Mouse (Mus musculus) CH12.LX (cell line): ENCODE results near the gene Nme1. TPM values are rescaled to one million over a fixed set of nuclear protein-coding genes. Genes with fewer than 3 reads are reported as not detected.

Experiments used
- DNase-seq: peaks from one replicate; pipeline ENCODE4 v3.0.0-alpha.2; 2013; ENCODE audit errors: extremely low read depth
- H3K27ac ChIP-seq: 2 replicates; pipeline ENCODE4 v1.5.1; 2012; ENCODE audit warnings: low read depth, mild to moderate bottlenecking, control low read depth, moderate library complexity; ENCODE audit not compliant: insufficient read depth
- H3K27me3 ChIP-seq: replicated peaks from 2 replicates; pipeline ENCODE3; 2012; ENCODE audit warnings: inconsistent platforms
- H3K36me3 ChIP-seq, 2 experiments: replicated peaks in 1 of 2; 2 replicates each; pipeline versions ENCODE3 to v1.6.1; 2012; ENCODE audit warnings: inconsistent platforms in 1 of 2, low read length in 1 of 2, mild to moderate bottlenecking in 1 of 2, mixed read lengths in 1 of 2, moderate library complexity in 1 of 2; ENCODE audit not compliant: control insufficient read depth in 1 of 2, insufficient read depth in 1 of 2
- H3K4me1 ChIP-seq, 2 experiments: 2 replicates each; pipeline ENCODE4 v1.6.1; 2012; ENCODE audit warnings: inconsistent platforms in 1 of 2, moderate library complexity in 1 of 2; ENCODE audit not compliant: insufficient read depth in 2 of 2, control insufficient read depth in 1 of 2
- H3K4me2 ChIP-seq: 2 replicates; pipeline ENCODE4 v1.6.1; 2012; ENCODE audit warnings: low read depth, mild to moderate bottlenecking, control low read depth; ENCODE audit not compliant: poor library complexity, insufficient read depth, severe bottlenecking
- H3K4me3 ChIP-seq, 3 experiments: fragments of 150-350 bp in 1 of 3; sonication (generic) in 1 of 3; replicated peaks in 1 of 3; 2 replicates each; pipeline versions ENCODE3 to v1.5.1; 2011 to 2012; ENCODE audit warnings: low read depth in 2 of 3, low read length in 2 of 3, mild to moderate bottlenecking in 2 of 3, moderate library complexity in 2 of 3, control low read depth in 1 of 3, improper control_type of control experiment in 1 of 3, inconsistent platforms in 1 of 3, mixed read lengths in 1 of 3; ENCODE audit not compliant: poor library complexity in 1 of 3
- H3K79me2 ChIP-seq: replicated peaks from 2 replicates; pipeline ENCODE4 v1.6.1; 2012; ENCODE audit warnings: mild to moderate bottlenecking, moderate library complexity; ENCODE audit not compliant: control insufficient read depth, poor library complexity, insufficient read depth, severe bottlenecking; ENCODE audit errors: extremely low read depth
- H3K9ac ChIP-seq: 2 replicates; pipeline ENCODE4 v1.6.1; 2012; ENCODE audit warnings: low read depth, mild to moderate bottlenecking, control low read depth, moderate library complexity; ENCODE audit not compliant: insufficient read depth
- H3K9me3 ChIP-seq: replicated peaks from 2 replicates; pipeline ENCODE3; 2012; ENCODE audit warnings: low read length, inconsistent platforms, mixed read lengths
- CHD1 ChIP-seq: IDR thresholded peaks from 2 replicates; pipeline ENCODE4 v1.6.1; 2012; ENCODE audit warnings: low read depth, low read length, improper control_type of control experiment, inconsistent platforms
- CHD2 ChIP-seq: IDR thresholded peaks from 2 replicates; pipeline ENCODE4 v1.6.1; 2011; ENCODE audit warnings: low read length, improper control_type of control experiment
- CTCF ChIP-seq, 2 experiments: IDR thresholded peaks in 1 of 2; conservative IDR thresholded peaks in 1 of 2; 2 replicates each; pipeline ENCODE4 v1.5.1; 2011 to 2012; ENCODE audit warnings: low read depth in 2 of 2, low read length in 2 of 2, improper control_type of control experiment in 1 of 2, inconsistent platforms in 1 of 2, mild to moderate bottlenecking in 1 of 2, moderate library complexity in 1 of 2
- E2F4 ChIP-seq: IDR thresholded peaks from 2 replicates; pipeline ENCODE4 v1.6.1; 2011; ENCODE audit warnings: low read depth, low read length, improper control_type of control experiment; ENCODE audit not compliant: insufficient replicate concordance
- ELF1 ChIP-seq: IDR thresholded peaks from 2 replicates; pipeline ENCODE4 v1.6.1; 2014; ENCODE audit warnings: low read depth, mild to moderate bottlenecking, inconsistent platforms, low read length, improper control_type of control experiment
- ETS1 ChIP-seq: conservative IDR thresholded peaks from 2 replicates; pipeline ENCODE4 v1.6.1; 2012; ENCODE audit warnings: low read depth, mild to moderate bottlenecking, inconsistent platforms, low read length, improper control_type of control experiment, moderate library complexity
- GABPA ChIP-seq: IDR thresholded peaks from 2 replicates; pipeline ENCODE4 v1.6.1; 2012; ENCODE audit warnings: low read depth, low read length, improper control_type of control experiment, inconsistent platforms; ENCODE audit not compliant: insufficient replicate concordance
- HCFC1 ChIP-seq: IDR thresholded peaks from 2 replicates; pipeline ENCODE4 v1.6.1; 2012; ENCODE audit warnings: low read depth, mild to moderate bottlenecking, inconsistent platforms, low read length, improper control_type of control experiment
- IRF4 ChIP-seq: IDR thresholded peaks from 2 replicates; pipeline ENCODE4 v1.6.1; 2014; ENCODE audit warnings: low read depth, mild to moderate bottlenecking, inconsistent platforms, low read length, improper control_type of control experiment
- JUN ChIP-seq: IDR thresholded peaks from 2 replicates; pipeline ENCODE4 v1.6.1; 2011; ENCODE audit warnings: low read depth, mild to moderate bottlenecking, low read length, improper control_type of control experiment, moderate library complexity; ENCODE audit not compliant: insufficient read depth
- JUND ChIP-seq: conservative IDR thresholded peaks from 2 replicates; pipeline ENCODE4 v1.6.1; 2011; ENCODE audit warnings: low read depth, low read length, improper control_type of control experiment
- MAFK ChIP-seq: IDR thresholded peaks from 2 replicates; pipeline ENCODE4 v1.6.1; 2011; ENCODE audit warnings: low read length, improper control_type of control experiment; ENCODE audit not compliant: insufficient replicate concordance
- MAZ ChIP-seq: IDR thresholded peaks from 2 replicates; pipeline ENCODE4 v1.6.1; 2012; ENCODE audit warnings: low read depth, mild to moderate bottlenecking, inconsistent platforms, low read length, improper control_type of control experiment, moderate library complexity
- MYC ChIP-seq: IDR thresholded peaks from 2 replicates; pipeline ENCODE4 v1.6.1; 2011; ENCODE audit warnings: low read depth, mild to moderate bottlenecking, improper control_type of control experiment, low read length
- NELFE ChIP-seq: IDR thresholded peaks from 2 replicates; pipeline ENCODE4 v1.6.1; 2011; ENCODE audit warnings: low read depth, low read length, improper control_type of control experiment
- NRF1 ChIP-seq: IDR thresholded peaks from 2 replicates; pipeline ENCODE4 v1.6.1; 2014; ENCODE audit warnings: low read depth, mild to moderate bottlenecking, inconsistent platforms, low read length, improper control_type of control experiment, moderate library complexity
- PAX5 ChIP-seq: IDR thresholded peaks from 2 replicates; pipeline ENCODE4 v1.6.1; 2012; ENCODE audit warnings: low read length, inconsistent platforms, mixed read lengths
- POLR2A ChIP-seq: IDR thresholded peaks from 2 replicates; pipeline ENCODE4 v1.6.1; 2011; ENCODE audit warnings: low read depth, mild to moderate bottlenecking, improper control_type of control experiment, low read length
- POLR2AphosphoS2 ChIP-seq: IDR thresholded peaks from 2 replicates; pipeline ENCODE4 v1.6.1; 2011; ENCODE audit warnings: low read depth, low read length, improper control_type of control experiment
- RAD21 ChIP-seq: IDR thresholded peaks from 2 replicates; pipeline ENCODE4 v1.6.1; 2011; ENCODE audit warnings: low read depth, mild to moderate bottlenecking, low read length, improper control_type of control experiment, moderate library complexity
- RCOR1 ChIP-seq: conservative IDR thresholded peaks from 2 replicates; pipeline ENCODE4 v1.6.1; 2012; ENCODE audit warnings: low read depth, mild to moderate bottlenecking, inconsistent platforms, low read length, improper control_type of control experiment
- SMC3 ChIP-seq: IDR thresholded peaks from 2 replicates; pipeline ENCODE4 v1.6.1; 2011; ENCODE audit warnings: low read depth, low read length, improper control_type of control experiment
- TBP ChIP-seq: conservative IDR thresholded peaks from 2 replicates; pipeline ENCODE4 v1.6.1; 2011; ENCODE audit warnings: low read depth, low read length, improper control_type of control experiment
- TCF12 ChIP-seq: IDR thresholded peaks from 2 replicates; pipeline ENCODE4 v1.6.1; 2014; ENCODE audit warnings: low read depth, mild to moderate bottlenecking, inconsistent platforms, low read length, improper control_type of control experiment
- ZC3H11A ChIP-seq: IDR thresholded peaks from 2 replicates; pipeline ENCODE4 v1.6.1; 2012; ENCODE audit warnings: low read depth, mild to moderate bottlenecking, inconsistent platforms, low read length, improper control_type of control experiment
- ZKSCAN1 ChIP-seq: IDR thresholded peaks from 2 replicates; pipeline ENCODE4 v1.6.1; 2012; ENCODE audit warnings: low read depth, inconsistent platforms, low read length, improper control_type of control experiment, borderline replicate concordance
- ZMIZ1 ChIP-seq: IDR thresholded peaks from 2 replicates; pipeline ENCODE4 v1.6.1; 2012; ENCODE audit warnings: low read depth, mild to moderate bottlenecking, inconsistent platforms, low read length, improper control_type of control experiment
- ZNF384 ChIP-seq: IDR thresholded peaks from 2 replicates; pipeline ENCODE4 v1.6.1; 2012; ENCODE audit warnings: low read depth, low read length, improper control_type of control experiment, inconsistent platforms
- dilution Hi-C: fragments of 300-500 bp; cut with MboI; formaldehyde crosslinking; loops from 2 replicates; pipeline ENCODE4 v1.14.3; 2020; ENCODE audit warnings: low sequenced_read_pairs; ENCODE audit not compliant: extremely low pct_unique_long_range_greater_than_20kb, extremely low pct_ligation_motif_present
- in situ Hi-C: fragments of 300-500 bp; cut with MboI; formaldehyde crosslinking; loops from 3 replicates; pipeline ENCODE4 v1.14.3; 2019; ENCODE audit warnings: low sequenced_read_pairs, low pct_ligation_motif_present, low pct_unique_long_range_greater_than_20kb, mixed read lengths
- polyA plus RNA-seq: library from polyadenylated mRNA; unstranded; fragments of >175 nt; gene quantifications from 2 replicates; pipeline ENCODE4 v1.2.1, GENCODE M21; 2012; ENCODE audit warnings: low read depth; ENCODE audit not compliant: insufficient read length
- total RNA-seq, 2 experiments: library from RNA; depleted of rRNA; stranded (reverse); fragments of 300-350 nt in 1 of 2; fragments of >200 nt in 1 of 2; gene quantifications; 2 replicates each; pipeline ENCODE4 v1.2.3; 2012 to 2014

Nme1 gene
- total and polyA plus RNA-seq, 3 experiments, result 129 to 443 (median 187) TPM

DNA sequence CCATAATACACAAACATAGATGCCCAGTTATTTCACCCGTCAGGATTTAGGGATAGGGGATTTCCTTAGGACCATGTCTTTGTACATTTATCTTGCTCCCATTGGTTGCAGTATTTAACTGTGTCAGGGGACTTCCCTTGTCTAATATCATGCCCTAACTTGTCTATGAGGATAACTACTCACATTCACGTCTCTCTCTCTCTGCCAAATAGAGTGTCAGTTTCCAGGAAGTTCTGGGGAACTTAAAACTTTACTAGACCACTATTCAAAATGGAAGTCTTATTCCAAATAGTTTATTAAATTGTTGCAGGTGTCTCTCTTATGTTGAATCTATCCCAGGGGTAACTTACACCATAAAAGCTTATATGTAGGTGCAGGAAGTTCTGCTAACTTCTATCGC is 56.7 kb downstream of the Nme1 start (continued):
- TF ChIP-seq SMC3 (no peak), GABPA (no peak), CHD2 (no peak), POLR2AphosphoS2 (no peak), RCOR1 (0 out of 2 replicates have a peak, but pooled peaks have one; percentile 61), MAFK (0 out of 2 replicates have a peak, but pooled peaks have one; percentile 17), IRF4 (peak; percentile 78), NRF1 (no peak), MAZ (no peak), TBP (no peak), ETS1 (peak; percentile 55), RAD21 (no peak), HCFC1 (no peak)

GRCm38 (mm10) chr11:93908829-93909228 is 59.5 kb downstream of the Nme1 start:
- H3K4me2 ChIP-seq, result no peak overlapping the region
- peaks cover 10 to 25% of the 10 kb centered on the region in 2 experiments for H3K4me1 ChIP-seq
- peak overlapping the region; percentile 32; the same call in 1 of the 2 replicates for H3K27ac ChIP-seq
- H3K79me2 ChIP-seq, result peaks cover 1% of the 10 kb centered on the region; the same call in 1 of the 2 replicates
- H3K9me3 ChIP-seq, result no peaks in the 10 kb centered on the region
- no peaks in the 10 kb centered on the region for H3K27me3 ChIP-seq
- in situ Hi-C loops, result no loop called here
- H3K4me3 ChIP-seq, result no peak overlapping the region
- DNase-seq, result no peak
- dilution Hi-C loops, result no loop called here
- no peak overlapping the region for H3K9ac ChIP-seq
- TF ChIP-seq CTCF (conservative IDR thresholded peaks at IDR 0.05 in 1 of 2, IDR thresholded peaks at IDR 0.05 in 1 of 2; ENCODE audit: low read depth in 2 of 2, low read length in 2 of 2) (no peak), NELFE (no peak), MYC (no peak), JUND (no peak), ZKSCAN1 (no peak), POLR2A (no peak), CHD1 (no peak), HCFC1 (no peak), RAD21 (no peak)
- peaks cover 52 to 93% of the 10 kb centered on the region in 2 experiments for H3K36me3 ChIP-seq

- Histone ChIP-seq H3K79me2 (peaks cover 3% of the 10 kb centered on the region), H3K27me3 (no peaks in the 10 kb centered on the region), H3K4me2 (no peak overlapping the region), H3K9ac (no peak overlapping the region), H3K4me1 (peaks cover 10 to 27% of the 10 kb centered on the region in 2 experiments), H3K9me3 (no peaks in the 10 kb centered on the region), H3K27ac (no peak overlapping the region), H3K36me3 (peaks cover 50 to 88% of the 10 kb centered on the region in 2 experiments), H3K4me3 (no peak overlapping the region)
- no peak for DNase-seq
- in situ Hi-C loops (no loop called here), dilution Hi-C loops (no loop called here)
- TF ChIP-seq JUND (no peak), CHD2 (no peak), CHD1 (no peak), JUN (no peak), NELFE (no peak), ZKSCAN1 (no peak), RCOR1 (no peak), PAX5 (no peak), ELF1 (no peak), ZMIZ1 (no peak), NRF1 (no peak), ZC3H11A (no peak), RAD21 (no peak), ZNF384 (no peak), E2F4 (no peak), TCF12 (no peak)
Observed at GRCm38 (mm10) chr11:93907839-93908238, 60.5 kb downstream of the Nme1 start.
